Mouse (Mus musculus): ENCODE measurements around the gene Calm2. TPM values are rescaled to one million over a fixed set of nuclear protein-coding genes. Genes with fewer than 3 reads are reported as not detected.

Gene Calm2
- polyA plus RNA-seq, 1 experiment from 2014 or later = 329 TPM

GRCm38 (mm10) chr17:87459750-87460668, 13.3 kb upstream of the Calm2 start:
- H3K27ac ChIP-seq (replicated peaks) = peak overlapping the region; percentile 38; the same call in 1 of the 2 replicates

GRCm38 (mm10) chr17:87458911-87459749, 12.4 kb upstream of the Calm2 start:
- Histone ChIP-seq H3K4me1 (replicated peaks) (peaks cover 21% of the 10 kb centered on the region), H3K4me2 (peak overlapping the region; percentile 49), H3K4me3 (replicated peaks) (0 out of 2 replicates have a peak overlapping the region, but pooled peaks have one; percentile 0), H3K27ac (replicated peaks) (peak overlapping the region; percentile 38), H3K9me3 (replicated peaks) (no peaks in the 10 kb centered on the region), H3K27me3 (peaks cover 22% of the 10 kb centered on the region; the same call in 1 of the 2 replicates), H3K9ac (no peak overlapping the region), H3K36me3 (replicated peaks) (no peaks in the 10 kb centered on the region)
- ATAC-seq (ENCODE audit: insufficient read depth) = peak; percentile 70
- 4% methylated on average over 14 of the region's 17 CpGs for WGBS (ENCODE audit: insufficient replicate concordance)

More at GRCm38 (mm10) chr17:87459750-87460668, 13.3 kb upstream of the Calm2 start:
- H3K9ac ChIP-seq = no peak overlapping the region
- H3K9me3 ChIP-seq (replicated peaks) = no peaks in the 10 kb centered on the region
- peak overlapping the region; percentile 49 for H3K4me2 ChIP-seq
- peaks cover 22% of the 10 kb centered on the region; the same call in 1 of the 2 replicates for H3K27me3 ChIP-seq
- ATAC-seq (ENCODE audit: insufficient read depth) = peak; percentile 29
- 15% methylated on average over 14 of the region's 14 CpGs for WGBS (ENCODE audit: insufficient replicate concordance)
- peaks cover 21% of the 10 kb centered on the region for H3K4me1 ChIP-seq (replicated peaks)
- 0 out of 2 replicates have a peak overlapping the region, but pooled peaks have one; percentile 0 for H3K4me3 ChIP-seq (replicated peaks)
- H3K36me3 ChIP-seq (replicated peaks) = no peaks in the 10 kb centered on the region

- no peak for ATAC-seq (ENCODE audit: insufficient read depth)
These were observed 11.2 kb upstream of the Calm2 start for GRCm38 (mm10) chr17:87457961-87458360.

GRCm38 (mm10) chr17:87454121-87454520, 7.4 kb upstream of the Calm2 start:
- H3K4me3 ChIP-seq (replicated peaks) = no peak overlapping the region
- H3K9me3 ChIP-seq (replicated peaks) = no peaks in the 10 kb centered on the region
- WGBS (ENCODE audit: insufficient replicate concordance) = 76% methylated on average over 3 of the region's 3 CpGs
- H3K27me3 ChIP-seq = peaks cover 6% of the 10 kb centered on the region; the same call in 1 of the 2 replicates
- no peaks in the 10 kb centered on the region for H3K36me3 ChIP-seq (replicated peaks)
- H3K27ac ChIP-seq (replicated peaks) = no peak overlapping the region
- no peak overlapping the region for H3K4me2 ChIP-seq
- H3K9ac ChIP-seq = no peak overlapping the region
- no peak for ATAC-seq (ENCODE audit: insufficient read depth)
- H3K4me1 ChIP-seq (replicated peaks) = peaks cover 8% of the 10 kb centered on the region

More at GRCm38 (mm10) chr17:87457961-87458360, 11.2 kb upstream of the Calm2 start:
- no peak overlapping the region for H3K4me2 ChIP-seq
- no peak overlapping the region for H3K9ac ChIP-seq
- H3K4me1 ChIP-seq (replicated peaks) = peaks cover 21% of the 10 kb centered on the region
- no peak overlapping the region for H3K27ac ChIP-seq (replicated peaks)
- no peaks in the 10 kb centered on the region for H3K36me3 ChIP-seq (replicated peaks)
- 71% methylated on average over 7 of the region's 7 CpGs for WGBS (ENCODE audit: insufficient replicate concordance)
- H3K9me3 ChIP-seq (replicated peaks) = no peaks in the 10 kb centered on the region
- peaks cover 22% of the 10 kb centered on the region; the same call in 1 of the 2 replicates for H3K27me3 ChIP-seq
- no peak overlapping the region for H3K4me3 ChIP-seq (replicated peaks)

GRCm38 (mm10) chr17:87453336-87453735, 6.6 kb upstream of the Calm2 start:
- Histone ChIP-seq H3K27ac (replicated peaks) (no peak overlapping the region), H3K4me1 (replicated peaks) (peaks cover 11% of the 10 kb centered on the region), H3K4me3 (replicated peaks) (no peak overlapping the region), H3K4me2 (no peak overlapping the region), H3K9me3 (replicated peaks) (no peaks in the 10 kb centered on the region), H3K36me3 (replicated peaks) (no peaks in the 10 kb centered on the region), H3K9ac (no peak overlapping the region), H3K27me3 (peaks cover 6% of the 10 kb centered on the region; the same call in 1 of the 2 replicates)
- WGBS (ENCODE audit: insufficient replicate concordance) = 68% methylated on average over 7 of the region's 7 CpGs
- ATAC-seq (ENCODE audit: insufficient read depth) = no peak

- ATAC-seq (ENCODE audit: insufficient read depth) = no peak
- H3K4me1 ChIP-seq (replicated peaks) = peaks cover 35% of the 10 kb centered on the region
- peaks cover 6% of the 10 kb centered on the region; the same call in 1 of the 2 replicates for H3K27me3 ChIP-seq
- H3K4me2 ChIP-seq = peak overlapping the region; percentile 35
- no peak overlapping the region for H3K27ac ChIP-seq (replicated peaks)
- H3K36me3 ChIP-seq (replicated peaks) = no peaks in the 10 kb centered on the region
- 14% methylated on average over 8 of the region's 8 CpGs for WGBS (ENCODE audit: insufficient replicate concordance)
- no peak overlapping the region for H3K4me3 ChIP-seq (replicated peaks)
- H3K9ac ChIP-seq = no peak overlapping the region
- H3K9me3 ChIP-seq (replicated peaks) = no peaks in the 10 kb centered on the region
These were observed 2.1 kb upstream of the Calm2 start for GRCm38 (mm10) chr17:87448881-87449280.

- 70% methylated on average over 9 of the region's 9 CpGs for WGBS (ENCODE audit: insufficient replicate concordance)
- Histone ChIP-seq H3K9ac (no peak overlapping the region), H3K4me1 (replicated peaks) (peaks cover 40% of the 10 kb centered on the region), H3K9me3 (replicated peaks) (no peaks in the 10 kb centered on the region), H3K4me3 (replicated peaks) (no peak overlapping the region), H3K27ac (replicated peaks) (no peak overlapping the region), H3K36me3 (replicated peaks) (no peaks in the 10 kb centered on the region), H3K27me3 (peaks cover 6% of the 10 kb centered on the region; the same call in 1 of the 2 replicates), H3K4me2 (no peak overlapping the region)
- ATAC-seq (ENCODE audit: insufficient read depth) = no peak
These were observed 1.6 kb upstream of the Calm2 start for GRCm38 (mm10) chr17:87448339-87448738.

- Histone ChIP-seq H3K4me2 (peak overlapping the region; percentile 86), H3K27ac (replicated peaks) (peak overlapping the region; percentile 97), H3K4me3 (replicated peaks) (peak overlapping the region; percentile 97), H3K4me1 (replicated peaks) (peaks cover 46% of the 10 kb centered on the region), H3K27me3 (peaks cover 6% of the 10 kb centered on the region; the same call in 1 of the 2 replicates), H3K36me3 (replicated peaks) (no peaks in the 10 kb centered on the region), H3K9ac (peak overlapping the region; percentile 99), H3K9me3 (replicated peaks) (no peaks in the 10 kb centered on the region)
- WGBS (ENCODE audit: insufficient replicate concordance) = 44% methylated on average over 12 of the region's 12 CpGs
- no peak for ATAC-seq (ENCODE audit: insufficient read depth)
These were observed 971 bp upstream of the Calm2 start for GRCm38 (mm10) chr17:87447612-87448200.

- H3K36me3 ChIP-seq (replicated peaks) = peaks cover 9% of the 10 kb centered on the region
- peak overlapping the region; percentile 97 for H3K27ac ChIP-seq (replicated peaks)
- peak overlapping the region; percentile 99 for H3K9ac ChIP-seq
- under 1% methylated on average over 63 of the region's 86 CpGs for WGBS (ENCODE audit: insufficient replicate concordance)
- H3K9me3 ChIP-seq (replicated peaks) = no peaks in the 10 kb centered on the region
- ATAC-seq (ENCODE audit: insufficient read depth) = peak; percentile 55
- peak overlapping the region; percentile 86 for H3K4me2 ChIP-seq
- H3K27me3 ChIP-seq = peaks cover 6% of the 10 kb centered on the region; the same call in 1 of the 2 replicates
- H3K4me3 ChIP-seq (replicated peaks) = peak overlapping the region; percentile 97
- H3K4me1 ChIP-seq (replicated peaks) = peaks cover 54% of the 10 kb centered on the region
These were observed 593 bp downstream of the Calm2 start for GRCm38 (mm10) chr17:87445917-87446766.

Data from liver, embryonic 15.5 days (tissue).